Mouse (Mus musculus): Measurements from ENCODE around the gene Zfp57. TPM values are rescaled to one million over a fixed set of nuclear protein-coding genes. Genes with fewer than 3 reads are reported as not detected.
"Not testable (repeated sequence)": the region's sequence is repeated elsewhere in the genome, so short reads cannot be mapped to it uniquely, and the experiment has no call there.

Zfp57 gene
- polyA plus RNA-seq, 1 experiment from 2014 or later: 252 TPM

DNA sequence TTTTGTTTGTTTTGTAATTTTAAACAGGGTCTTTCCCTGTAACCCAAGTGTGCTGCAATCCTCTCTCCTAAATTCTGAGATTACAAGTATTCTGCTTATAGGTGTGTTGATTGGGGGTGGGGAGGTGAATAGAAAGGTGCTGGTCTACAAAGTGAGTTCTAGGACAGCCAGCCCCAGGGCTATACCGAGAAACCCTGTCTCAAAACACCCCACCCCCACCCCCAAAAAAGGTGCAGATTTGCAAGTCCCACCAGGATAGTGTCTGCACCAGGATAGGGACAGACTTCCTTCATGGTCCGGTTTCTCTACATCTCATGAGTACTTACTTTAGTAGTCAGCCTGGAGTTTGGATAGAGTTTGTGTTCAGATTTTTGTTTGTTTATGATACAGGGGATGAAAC is 2.5 kb upstream of the Zfp57 start:
- 81% methylated on average over 2 of the region's 2 CpGs for WGBS
- H3K4me2 ChIP-seq: no peak overlapping the region
- no peaks in the 10 kb centered on the region for H3K27me3 ChIP-seq (replicated peaks)
- no peaks in the 10 kb centered on the region for H3K9me3 ChIP-seq (replicated peaks)
- no peak overlapping the region for H3K4me3 ChIP-seq (replicated peaks)
- H3K36me3 ChIP-seq: no peaks in the 10 kb centered on the region
- no peak overlapping the region for H3K9ac ChIP-seq (replicated peaks)
- H3K27ac ChIP-seq (replicated peaks): no peak overlapping the region
- no peaks in the 10 kb centered on the region for H3K4me1 ChIP-seq
- ATAC-seq (ENCODE audit: low FRiP score): no peak

DNA sequence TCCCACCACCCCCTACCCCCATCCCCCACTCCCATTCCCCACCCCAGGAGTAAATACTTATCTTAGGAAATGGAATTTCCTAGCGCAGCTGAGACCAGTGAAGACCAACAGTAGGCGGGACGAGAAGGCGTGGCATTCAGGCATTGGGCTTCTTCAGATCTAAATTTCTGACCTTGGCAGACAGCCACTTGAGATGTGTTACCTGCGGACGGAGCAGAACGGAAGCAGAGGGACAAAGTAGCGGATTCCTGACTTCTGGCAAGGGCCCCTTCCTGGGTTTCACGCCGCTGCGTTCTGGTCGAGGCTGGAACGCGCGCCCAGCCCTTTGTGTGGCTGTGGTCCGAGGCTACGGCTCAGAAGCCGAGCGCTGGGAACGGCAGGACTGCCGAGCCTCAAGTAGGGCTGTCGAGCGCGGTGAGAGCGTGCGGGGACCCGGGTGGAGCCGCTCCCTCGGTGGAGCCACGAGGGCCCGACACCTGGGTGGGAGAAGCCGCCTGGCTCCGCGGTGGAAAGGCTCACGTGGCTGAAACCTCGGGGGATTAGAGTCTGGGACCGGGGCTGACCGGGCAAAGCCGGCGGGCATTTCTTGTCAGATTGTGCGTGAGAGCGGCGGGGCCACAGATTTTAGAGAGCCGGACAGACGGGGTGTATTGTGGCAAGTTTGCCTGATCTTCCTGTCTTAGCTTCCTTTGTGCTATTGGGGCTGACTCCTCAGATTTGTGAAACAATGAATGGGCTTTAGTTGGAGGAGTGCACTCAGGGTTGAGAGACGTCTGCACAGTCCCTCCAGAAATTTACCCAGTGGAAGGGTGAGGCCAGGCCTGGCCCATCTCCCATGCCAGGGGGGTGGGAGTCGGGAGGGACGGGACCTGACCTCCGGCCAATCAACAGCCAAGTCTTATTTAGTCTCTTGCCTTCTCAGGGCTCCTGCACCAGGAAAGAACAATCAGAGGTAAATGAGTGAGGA is 1.7 kb downstream of the Zfp57 start:
- peak overlapping the region; percentile 96 for H3K9ac ChIP-seq (replicated peaks)
- H3K27me3 ChIP-seq (replicated peaks): no peaks in the 10 kb centered on the region
- no peaks in the 10 kb centered on the region for H3K9me3 ChIP-seq (replicated peaks)
- peak overlapping the region; percentile 89 for H3K4me3 ChIP-seq (replicated peaks)
- WGBS: under 1% methylated on average over 48 of the region's 49 CpGs
- peak overlapping the region; percentile 70 for H3K4me2 ChIP-seq
- peak; percentile 92 for ATAC-seq (ENCODE audit: low FRiP score)
- H3K27ac ChIP-seq (replicated peaks): peak overlapping the region; percentile 96
- peaks cover 30% of the 10 kb centered on the region for H3K36me3 ChIP-seq
- peaks cover 25% of the 10 kb centered on the region for H3K4me1 ChIP-seq

DNA sequence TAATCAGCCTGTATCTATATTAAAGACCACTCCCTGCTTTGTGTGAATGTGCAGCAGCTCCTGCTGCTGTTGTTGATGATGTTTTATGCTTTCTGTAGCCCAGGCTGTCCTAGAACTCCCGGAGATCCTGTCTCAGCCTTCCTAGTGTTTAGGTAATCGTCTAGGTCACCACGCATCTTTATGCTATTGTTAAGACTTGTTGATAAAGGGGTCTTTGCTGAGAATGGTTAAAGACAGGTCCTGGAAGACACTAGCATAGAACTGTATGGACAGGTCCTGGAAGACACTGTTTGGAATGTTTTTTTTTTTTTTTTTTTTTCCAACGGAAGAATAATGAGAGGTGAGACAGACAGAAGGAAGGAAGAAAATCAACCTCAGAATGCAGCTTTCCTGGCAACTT is 2.4 kb downstream of the Zfp57 start:
- WGBS: 21% methylated on average over 4 of the region's 4 CpGs
- peak overlapping the region; percentile 89 for H3K4me3 ChIP-seq (replicated peaks)
- H3K36me3 ChIP-seq: peaks cover 37% of the 10 kb centered on the region
- peak overlapping the region; percentile 96 for H3K9ac ChIP-seq (replicated peaks)
- no peaks in the 10 kb centered on the region for H3K9me3 ChIP-seq (replicated peaks)
- ATAC-seq (ENCODE audit: low FRiP score): peak; percentile 13; the same call in 1 of the 2 replicates
- peaks cover 25% of the 10 kb centered on the region for H3K4me1 ChIP-seq
- peak overlapping the region; percentile 70 for H3K4me2 ChIP-seq
- peak overlapping the region; percentile 96 for H3K27ac ChIP-seq (replicated peaks)
- H3K27me3 ChIP-seq (replicated peaks): no peaks in the 10 kb centered on the region

DNA sequence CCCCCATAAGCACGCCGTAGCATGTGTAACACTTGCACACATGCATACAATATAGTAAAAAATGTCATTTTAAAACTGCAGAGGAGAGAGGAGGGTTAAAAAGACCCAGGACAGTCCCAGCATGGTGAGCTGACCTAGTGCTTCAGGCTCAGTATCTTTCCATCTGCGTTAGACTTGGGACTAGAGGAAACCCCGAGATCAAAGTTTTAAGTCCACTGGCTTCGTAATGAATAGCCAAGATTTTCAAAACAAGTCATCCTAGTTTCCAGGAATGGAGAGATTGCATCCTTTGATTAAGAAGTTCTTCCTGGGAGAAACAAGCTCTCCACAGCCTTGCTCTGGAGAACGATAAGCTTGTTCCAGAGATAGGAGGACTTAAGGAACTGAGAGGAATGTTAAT is 7.2 kb downstream of the Zfp57 start:
- Histone ChIP-seq H3K36me3 (peaks cover 72% of the 10 kb centered on the region), H3K9ac (replicated peaks) (no peak overlapping the region), H3K4me2 (no peak overlapping the region), H3K27ac (replicated peaks) (no peak overlapping the region), H3K9me3 (replicated peaks) (no peaks in the 10 kb centered on the region), H3K4me3 (replicated peaks) (no peak overlapping the region), H3K4me1 (peaks cover 35% of the 10 kb centered on the region), H3K27me3 (replicated peaks) (no peaks in the 10 kb centered on the region)
- ATAC-seq (ENCODE audit: low FRiP score): no peak
- WGBS: 91% methylated on average over 6 of the region's 6 CpGs

DNA sequence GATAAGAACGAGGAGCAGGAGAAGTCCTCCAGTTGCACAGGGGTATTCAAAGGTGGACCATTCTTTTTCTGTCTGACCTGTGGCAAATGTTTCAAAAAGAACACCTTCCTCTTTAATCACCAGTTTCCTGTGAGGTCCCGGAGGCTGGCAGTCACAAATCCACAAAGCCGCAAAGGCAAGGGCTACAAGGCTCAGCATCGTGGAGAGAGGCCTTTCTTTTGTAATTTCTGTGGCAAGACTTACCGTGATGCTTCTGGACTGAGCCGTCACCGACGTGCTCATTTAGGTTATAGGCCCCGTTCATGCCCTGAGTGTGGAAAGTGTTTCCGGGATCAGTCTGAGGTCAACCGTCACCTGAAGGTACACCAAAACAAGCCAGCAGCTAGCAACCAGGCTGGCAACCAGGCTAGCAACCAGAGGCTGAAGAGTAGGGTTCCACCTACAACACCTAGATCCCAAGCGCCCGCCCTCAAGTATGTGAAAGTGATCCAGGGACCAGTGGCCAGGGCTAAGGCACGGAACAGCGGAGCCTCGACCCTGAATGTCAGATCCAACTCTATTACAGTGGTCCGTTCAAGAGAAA is 8.6 kb downstream of the Zfp57 start:
- H3K36me3 ChIP-seq: peaks cover 71% of the 10 kb centered on the region
- H3K9ac ChIP-seq (replicated peaks): no peak overlapping the region
- no peaks in the 10 kb centered on the region for H3K27me3 ChIP-seq (replicated peaks)
- WGBS: 95% methylated on average over 17 of the region's 17 CpGs
- no peak overlapping the region for H3K27ac ChIP-seq (replicated peaks)
- ATAC-seq (ENCODE audit: low FRiP score): no peak
- no peak overlapping the region for H3K4me3 ChIP-seq (replicated peaks)
- peaks cover 25% of the 10 kb centered on the region for H3K4me1 ChIP-seq
- H3K9me3 ChIP-seq (replicated peaks): no peaks in the 10 kb centered on the region
- H3K4me2 ChIP-seq: no peak overlapping the region

DNA sequence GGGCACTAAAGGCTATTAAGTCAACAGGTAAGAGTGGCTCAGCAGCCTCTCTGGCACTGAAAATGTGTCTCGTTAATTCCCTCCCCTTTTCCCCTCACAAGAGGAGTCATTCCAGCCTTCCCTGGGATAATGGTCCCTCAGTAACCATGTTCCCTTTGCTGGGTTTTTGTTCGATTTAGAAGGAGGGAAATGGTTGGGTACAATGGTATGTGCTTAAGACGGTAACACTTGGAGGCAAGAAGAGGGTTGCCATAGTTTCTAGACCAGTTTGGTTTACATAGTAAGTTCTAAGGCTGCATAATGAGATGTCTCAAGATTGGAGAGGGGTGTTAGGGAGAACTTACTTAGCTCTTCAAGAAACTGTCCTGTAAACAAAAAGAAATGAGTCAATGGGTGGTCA is 10.8 kb downstream of the Zfp57 start:
- H3K36me3 ChIP-seq: peaks cover 54% of the 10 kb centered on the region
- H3K9me3 ChIP-seq (replicated peaks): no peaks in the 10 kb centered on the region
- H3K27ac ChIP-seq (replicated peaks): no peak overlapping the region
- no peak overlapping the region for H3K4me3 ChIP-seq (replicated peaks)
- no peak overlapping the region for H3K4me2 ChIP-seq
- ATAC-seq (ENCODE audit: low FRiP score): no peak
- peaks cover 17% of the 10 kb centered on the region; the same call in 1 of the 2 replicates for H3K4me1 ChIP-seq
- WGBS: 70% methylated on average over 3 of the region's 3 CpGs
- no peak overlapping the region for H3K9ac ChIP-seq (replicated peaks)
- H3K27me3 ChIP-seq (replicated peaks): no peaks in the 10 kb centered on the region

DNA sequence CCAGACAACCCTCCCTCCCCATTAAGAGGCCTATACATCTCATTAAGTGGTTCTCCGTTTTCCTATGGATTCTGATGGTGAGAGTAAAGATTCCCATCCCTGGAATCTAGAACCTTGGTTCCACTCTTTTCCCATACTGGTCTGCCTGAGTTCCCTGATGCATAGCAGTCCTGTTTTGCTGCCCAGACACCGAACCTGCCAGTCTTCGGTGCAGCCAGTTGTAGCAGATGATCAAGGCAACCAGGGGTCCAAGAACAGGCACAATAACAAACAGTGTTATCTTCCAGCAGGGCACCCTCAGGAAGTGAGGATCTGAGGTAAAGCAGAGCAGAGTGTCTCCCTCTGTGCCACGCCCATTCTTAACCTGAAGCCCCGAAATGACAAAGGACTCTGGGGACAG is 11.2 kb downstream of the Zfp57 start:
- H3K36me3 ChIP-seq: peaks cover 50% of the 10 kb centered on the region
- H3K9me3 ChIP-seq (replicated peaks): no peaks in the 10 kb centered on the region
- no peak overlapping the region for H3K4me2 ChIP-seq
- H3K4me1 ChIP-seq: peaks cover 13% of the 10 kb centered on the region; the same call in 1 of the 2 replicates
- no peak overlapping the region for H3K4me3 ChIP-seq (replicated peaks)
- no peak overlapping the region for H3K27ac ChIP-seq (replicated peaks)
- H3K9ac ChIP-seq (replicated peaks): no peak overlapping the region
- H3K27me3 ChIP-seq (replicated peaks): no peaks in the 10 kb centered on the region
- 72% methylated on average over 5 of the region's 5 CpGs for WGBS
- peak; percentile 30; the same call in 1 of the 2 replicates for ATAC-seq (ENCODE audit: low FRiP score)

DNA sequence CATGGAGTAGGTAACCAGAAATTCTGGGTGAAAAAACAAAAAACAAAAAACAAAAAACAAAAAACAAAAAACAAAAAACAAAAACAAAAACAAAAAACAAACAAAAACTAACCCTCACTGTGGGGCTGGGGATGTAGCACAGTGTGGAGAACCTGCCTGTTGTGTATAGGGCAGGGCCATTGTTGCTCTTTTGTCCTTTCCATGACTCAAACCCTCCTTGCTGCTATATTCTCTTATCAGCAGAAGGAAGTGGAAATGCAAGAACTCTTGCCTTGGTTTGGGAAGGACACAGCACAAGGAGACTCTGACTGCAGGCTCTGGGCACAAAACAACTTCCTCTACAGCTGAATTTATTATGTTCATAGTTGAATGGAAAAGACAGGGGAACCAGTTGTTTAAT is 15.4 kb downstream of the Zfp57 start:
- Histone ChIP-seq H3K9me3 (replicated peaks) (no peaks in the 10 kb centered on the region), H3K27me3 (replicated peaks) (no peaks in the 10 kb centered on the region), H3K4me3 (replicated peaks) (no peak overlapping the region), H3K27ac (replicated peaks) (no peak overlapping the region), H3K4me2 (no peak overlapping the region), H3K4me1 (peaks cover 4% of the 10 kb centered on the region; the same call in 1 of the 2 replicates), H3K36me3 (peaks cover 8% of the 10 kb centered on the region; the same call in 1 of the 2 replicates), H3K9ac (replicated peaks) (no peak overlapping the region)
- ATAC-seq (ENCODE audit: low FRiP score): no peak

DNA sequence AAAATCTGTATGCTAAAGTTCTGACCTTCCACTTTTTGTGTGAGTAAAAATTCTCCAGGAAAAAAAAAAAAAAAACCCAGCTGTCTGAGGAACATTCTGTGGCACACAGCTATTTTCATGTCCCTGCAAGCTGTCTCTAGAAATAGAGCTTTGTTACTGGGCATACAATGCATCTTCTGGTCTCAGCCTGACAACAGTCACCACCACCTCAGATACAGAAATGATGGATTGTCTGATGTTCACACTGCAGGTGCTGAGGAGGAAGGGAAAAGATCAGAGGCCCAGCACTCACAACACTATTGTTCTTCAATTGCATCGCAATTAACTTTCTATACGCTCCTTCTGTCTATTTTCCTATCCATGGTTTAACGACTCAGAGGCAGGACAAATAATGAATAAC is 17.4 kb downstream of the Zfp57 start:
- no peak for ATAC-seq (ENCODE audit: low FRiP score)
- Histone ChIP-seq H3K36me3 (0 out of 2 replicates have a peak, but pooled peaks cover 2% of the 10 kb centered on the region), H3K27me3 (replicated peaks) (no peaks in the 10 kb centered on the region), H3K27ac (replicated peaks) (no peak overlapping the region), H3K9ac (replicated peaks) (no peak overlapping the region), H3K9me3 (replicated peaks) (no peaks in the 10 kb centered on the region), H3K4me1 (no peaks in the 10 kb centered on the region), H3K4me3 (replicated peaks) (no peak overlapping the region), H3K4me2 (no peak overlapping the region)
- 48% methylated on average over 3 of the region's 3 CpGs for WGBS

DNA sequence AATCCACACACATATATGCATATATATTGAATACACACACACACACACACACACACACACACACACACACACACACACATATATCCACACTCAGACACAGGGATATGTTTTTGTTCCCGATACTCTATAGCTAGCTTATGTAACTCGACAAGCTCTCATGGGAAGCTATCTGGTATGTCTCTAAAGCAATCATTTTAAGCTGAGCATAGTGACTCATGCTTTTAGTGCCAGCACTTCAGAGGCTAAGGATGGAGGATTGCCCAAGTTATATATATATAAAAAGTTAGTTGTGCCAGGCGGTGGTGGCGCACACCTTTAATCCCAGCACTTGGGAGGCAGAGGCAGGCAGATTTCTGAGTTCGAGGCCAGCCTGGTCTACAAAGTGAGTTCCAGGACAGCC is 18.3 kb downstream of the Zfp57 start:
- not testable (repeated sequence) for H3K36me3 ChIP-seq; H3K4me3 ChIP-seq (replicated peaks); H3K4me2 ChIP-seq; H3K9me3 ChIP-seq (replicated peaks); H3K4me1 ChIP-seq; H3K9ac ChIP-seq (replicated peaks); H3K27ac ChIP-seq (replicated peaks); ATAC-seq (ENCODE audit: low FRiP score); H3K27me3 ChIP-seq (replicated peaks)
- 98% methylated on average over 5 of the region's 5 CpGs for WGBS

DNA sequence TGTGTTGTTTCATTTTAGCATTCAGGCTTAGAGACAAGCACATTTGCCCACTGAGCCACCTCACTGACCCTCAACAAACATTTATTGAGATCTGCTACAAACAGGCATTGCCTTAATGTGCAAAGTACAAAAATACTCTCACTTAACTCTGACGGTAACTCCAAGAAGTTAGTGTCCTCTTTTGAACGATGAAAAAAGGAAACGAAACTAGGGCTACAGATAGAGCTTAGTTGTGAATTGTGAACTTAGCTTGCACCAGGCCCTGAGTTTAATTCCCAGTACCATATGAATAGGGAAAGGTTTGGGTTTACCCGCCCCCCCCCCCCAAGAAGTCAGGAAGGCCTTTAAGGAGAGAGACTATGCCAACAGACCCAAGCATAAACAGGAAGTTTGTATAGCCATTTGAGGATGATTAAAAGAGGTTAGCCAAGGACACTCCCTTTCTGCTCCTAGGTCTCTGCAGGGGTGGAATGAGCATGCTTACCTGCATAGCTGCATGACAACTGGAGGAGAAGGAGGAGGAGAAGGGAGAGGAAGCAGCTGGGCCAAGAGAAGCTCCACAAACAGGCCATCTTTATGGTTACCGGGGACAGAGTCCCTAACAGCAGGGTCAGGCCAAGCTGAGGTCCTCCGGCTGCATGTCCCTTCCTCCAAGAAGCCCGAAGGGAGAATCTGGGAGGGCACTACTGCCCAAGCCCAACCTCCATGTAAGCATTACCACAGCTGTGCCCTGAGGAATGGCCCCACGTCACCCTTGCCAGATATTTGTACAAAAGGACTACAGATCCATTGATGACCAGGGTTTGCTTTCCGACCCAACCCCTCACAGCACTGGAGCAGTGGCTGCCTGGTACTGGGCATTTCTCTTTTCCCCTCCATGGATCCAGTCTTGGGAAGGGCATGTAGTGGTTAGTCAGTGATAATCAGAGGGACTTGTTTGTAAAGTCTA is 21.9 kb downstream of the Zfp57 start, which contains the start of gene Mog:
Gene Mog (minus strand): TSS at position 771 of the 949 bp plus-strand sequence.
- Histone ChIP-seq H3K9ac (replicated peaks) (no peak within 1 kb of the TSS), H3K9me3 (replicated peaks) (no peaks in the 10 kb centered on the region), H3K4me1 (peaks cover 4% of the 10 kb centered on the region; the same call in 1 of the 2 replicates), H3K27me3 (replicated peaks) (no peaks in the 10 kb centered on the region), H3K4me3 (replicated peaks) (no peak within 1 kb of the TSS), H3K4me2 (no peak within 1 kb of the TSS), H3K36me3 (no peaks in the 10 kb centered on the region), H3K27ac (replicated peaks) (no peak within 1 kb of the TSS)
- no peak for ATAC-seq (ENCODE audit: low FRiP score)
- 77% methylated on average over 9 of the region's 9 CpGs for WGBS
